Mouse (Mus musculus) CD8-positive naive resting alpha-beta T cell, adult 2 months (primary cell): Measurements from ENCODE around the gene Eif3k.

ENCODE experiments used
- DNase-seq, 2 experiments: peaks; one replicate each; pipeline ENCODE4 v3.0.0; 2022; ENCODE audit warnings: low read depth in 2 of 2, low spot score in 2 of 2

Eif3k gene

DNA sequence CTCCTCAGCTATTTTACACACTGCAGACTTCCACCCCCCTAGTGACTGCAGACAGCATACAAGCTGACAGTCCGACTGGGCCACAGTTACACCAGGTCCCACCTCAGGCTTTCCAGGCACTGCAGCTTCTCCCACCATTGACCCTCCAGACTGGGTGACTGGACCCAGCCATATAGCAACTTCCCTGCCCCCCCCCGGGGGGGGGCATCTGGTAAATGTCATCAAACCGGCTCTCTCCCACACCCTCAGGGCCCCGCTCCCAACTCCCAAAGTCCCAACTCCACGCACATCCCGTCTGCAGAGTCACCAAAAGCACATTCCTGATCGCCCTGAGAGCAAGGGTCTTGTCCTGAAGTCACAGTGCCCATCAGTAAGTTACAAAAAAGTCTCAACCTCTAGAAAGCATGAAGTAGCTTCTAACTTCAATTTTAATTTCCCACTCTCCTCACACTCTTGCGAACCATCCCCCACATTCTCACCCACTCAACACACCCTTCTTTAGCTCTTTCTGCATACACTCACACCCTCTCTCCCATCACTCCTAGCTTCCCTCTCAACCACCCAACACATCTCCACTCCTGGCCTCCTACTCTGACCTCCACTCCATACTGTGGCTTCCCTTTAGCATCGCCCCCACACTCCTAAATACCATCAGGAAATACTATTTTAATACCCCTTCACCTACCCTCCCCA is 21.2 kb downstream of the Eif3k start:
- no peak for DNase-seq

DNA sequence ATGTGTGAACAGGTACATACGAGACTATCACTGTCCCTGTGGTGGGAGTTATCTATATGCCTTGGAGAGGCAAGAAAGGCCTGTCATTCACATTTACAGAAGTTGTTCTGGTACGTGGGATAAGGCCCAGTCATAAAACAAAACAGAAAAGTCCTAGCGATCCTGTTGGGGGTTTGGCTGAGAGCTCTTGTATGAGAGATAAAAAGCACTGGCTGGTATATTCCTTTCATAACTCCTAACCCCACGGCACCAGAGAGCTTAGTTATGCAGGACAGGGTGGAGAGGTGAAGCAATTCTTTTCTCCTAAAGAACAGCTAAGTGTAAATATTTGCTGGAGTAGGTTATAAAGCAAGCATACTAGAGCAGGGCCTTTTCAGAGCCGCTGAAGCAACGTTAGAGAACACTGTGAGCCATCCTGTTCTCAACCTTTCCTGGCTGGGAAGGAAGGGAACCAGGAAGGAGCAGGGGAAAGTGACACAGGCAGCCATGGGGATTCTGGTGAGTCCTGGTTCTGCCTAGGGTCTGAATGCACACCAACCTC is 22.1 kb downstream of the Eif3k start:
- DNase-seq = no peak

DNA sequence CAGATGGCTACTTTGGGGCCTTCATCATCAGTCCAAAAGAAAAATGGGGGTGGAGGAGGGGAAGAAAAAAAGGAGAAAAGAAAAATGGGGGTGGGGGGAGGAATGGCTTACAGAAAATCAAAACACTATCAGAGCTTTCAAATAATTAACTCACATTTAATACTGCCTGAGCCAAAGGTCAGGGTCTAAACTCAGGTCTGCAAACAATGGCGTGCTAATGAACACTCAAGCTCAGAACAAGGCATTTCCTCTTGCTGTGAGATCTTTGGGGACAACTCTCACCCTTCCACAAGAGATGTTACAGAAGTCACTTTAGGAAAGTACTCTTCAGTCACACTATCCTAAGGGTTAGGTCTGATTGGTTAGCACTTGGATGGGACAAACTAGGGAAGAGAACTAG is 22.9 kb downstream of the Eif3k start:
- no peak for DNase-seq

DNA sequence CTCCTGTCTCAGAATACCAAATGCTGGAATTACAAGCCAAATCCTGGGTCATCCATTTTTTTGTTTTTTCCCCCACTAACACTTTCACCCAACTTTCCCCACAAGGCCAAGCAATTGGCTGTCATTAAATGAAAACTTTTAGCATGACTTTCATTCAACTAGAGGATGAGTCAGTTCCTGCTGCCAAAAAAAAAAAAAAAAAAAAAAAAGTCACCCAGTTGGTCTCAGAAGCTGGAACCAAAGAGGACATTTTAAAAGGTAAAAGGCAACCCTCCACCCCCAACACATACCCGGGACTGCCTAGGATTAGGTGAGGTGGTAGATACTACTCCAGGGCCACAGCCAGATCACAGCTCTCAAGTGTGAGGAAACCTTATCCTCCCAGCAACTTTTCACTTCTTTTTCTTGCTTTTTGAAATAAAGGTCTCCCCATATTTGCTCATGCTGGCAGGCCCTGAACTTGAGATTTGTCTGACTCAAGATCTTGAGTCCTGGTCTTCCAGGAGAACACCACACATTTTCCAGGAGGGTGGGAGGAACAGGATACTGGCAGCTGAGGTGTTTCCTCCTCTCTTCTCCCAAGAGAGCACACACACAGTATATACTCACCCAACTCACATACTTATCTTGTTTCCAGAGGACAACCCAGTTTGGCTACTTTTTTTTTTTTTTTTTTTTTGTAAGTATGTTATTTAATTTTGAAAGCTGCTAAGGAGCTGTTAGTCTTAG is 23.5 kb downstream of the Eif3k start:
- no peak for DNase-seq

DNA sequence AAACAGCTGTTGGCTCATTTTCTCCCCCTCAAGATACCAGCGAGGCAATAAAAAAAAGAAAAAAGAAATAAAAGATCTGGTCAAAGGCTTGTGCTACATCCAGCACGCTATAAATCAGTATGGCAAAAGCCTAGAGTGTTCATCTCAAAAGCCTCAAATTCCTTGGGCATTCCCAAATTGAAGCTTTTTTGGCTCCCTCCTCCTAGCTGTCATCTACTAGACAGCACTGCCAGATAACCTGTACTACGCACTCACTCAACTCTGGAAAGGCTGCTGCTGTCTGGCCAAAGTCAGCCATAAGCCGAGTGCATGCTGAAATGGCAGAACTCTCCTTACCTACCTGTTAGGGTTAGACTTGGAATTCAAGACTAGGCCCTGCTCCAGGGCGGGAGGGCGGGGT is 24.4 kb downstream of the Eif3k start:
- no peak for DNase-seq

DNA sequence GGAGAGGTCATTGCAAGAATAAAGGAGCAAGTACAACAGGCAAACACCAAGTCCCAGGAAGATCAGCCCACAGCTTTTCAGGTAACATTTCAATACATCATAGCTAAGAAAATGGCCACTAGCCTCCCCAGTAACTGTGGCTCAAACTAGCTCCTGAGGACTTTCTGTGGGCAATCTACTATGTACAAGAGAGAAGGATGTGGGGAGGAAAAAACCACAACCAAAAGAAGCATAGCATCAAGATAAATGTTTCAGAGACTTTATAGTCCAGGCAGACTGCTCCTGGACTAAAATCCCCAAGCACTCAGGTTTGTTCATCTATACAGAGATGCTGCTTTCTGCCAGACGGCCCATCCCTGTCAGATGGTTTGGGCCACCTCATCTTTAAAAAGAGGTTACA is 25.4 kb downstream of the Eif3k start:
- no peak for DNase-seq

DNA sequence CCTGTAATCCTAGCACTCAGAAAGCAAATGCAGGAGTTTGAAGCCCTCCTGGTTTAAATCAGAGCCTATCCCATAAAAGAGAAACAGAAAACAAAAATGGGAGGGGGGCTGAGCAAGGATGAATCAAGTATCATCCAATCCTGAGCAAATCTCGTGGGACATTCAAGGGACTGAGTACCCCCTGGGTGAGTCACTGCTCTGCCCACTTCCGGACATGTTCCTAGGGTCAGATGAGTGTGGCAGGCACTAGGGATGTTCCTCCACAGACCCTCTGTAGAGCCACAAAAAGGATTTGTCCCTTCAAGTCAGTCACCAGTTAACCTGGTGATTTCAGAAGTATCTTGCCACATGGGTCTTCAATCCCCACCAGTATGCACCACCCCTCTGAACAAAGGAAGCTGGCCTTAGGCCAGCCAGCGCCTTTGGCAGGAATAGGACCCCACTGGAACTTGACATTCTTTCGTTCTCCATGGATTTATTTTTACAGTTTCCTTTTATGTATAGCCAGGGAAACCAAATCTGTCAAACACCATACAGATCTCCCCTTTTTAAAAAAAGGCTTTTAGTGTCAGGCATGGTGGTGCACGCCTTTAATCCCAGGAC is 26.3 kb downstream of the Eif3k start:
- no peak for DNase-seq

DNA sequence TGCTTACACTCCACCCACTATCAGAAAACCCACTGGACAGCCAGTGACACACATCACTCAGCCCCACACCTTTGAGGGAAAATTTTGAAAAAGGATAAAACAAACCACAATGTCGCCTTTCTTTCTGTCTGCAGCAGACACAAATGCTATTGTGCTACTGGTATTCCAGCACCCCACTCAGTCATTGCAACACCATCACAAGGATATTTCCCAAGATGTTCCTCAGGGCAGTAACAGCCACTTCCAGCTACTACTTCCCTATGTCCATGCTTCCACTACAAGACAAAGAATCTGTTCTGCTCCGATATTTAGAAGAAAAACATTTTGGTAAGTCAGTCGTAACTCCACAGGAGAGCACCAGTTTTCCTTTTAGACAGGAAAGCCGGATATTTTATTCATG is 26.9 kb downstream of the Eif3k start:
- DNase-seq = no peak

DNA sequence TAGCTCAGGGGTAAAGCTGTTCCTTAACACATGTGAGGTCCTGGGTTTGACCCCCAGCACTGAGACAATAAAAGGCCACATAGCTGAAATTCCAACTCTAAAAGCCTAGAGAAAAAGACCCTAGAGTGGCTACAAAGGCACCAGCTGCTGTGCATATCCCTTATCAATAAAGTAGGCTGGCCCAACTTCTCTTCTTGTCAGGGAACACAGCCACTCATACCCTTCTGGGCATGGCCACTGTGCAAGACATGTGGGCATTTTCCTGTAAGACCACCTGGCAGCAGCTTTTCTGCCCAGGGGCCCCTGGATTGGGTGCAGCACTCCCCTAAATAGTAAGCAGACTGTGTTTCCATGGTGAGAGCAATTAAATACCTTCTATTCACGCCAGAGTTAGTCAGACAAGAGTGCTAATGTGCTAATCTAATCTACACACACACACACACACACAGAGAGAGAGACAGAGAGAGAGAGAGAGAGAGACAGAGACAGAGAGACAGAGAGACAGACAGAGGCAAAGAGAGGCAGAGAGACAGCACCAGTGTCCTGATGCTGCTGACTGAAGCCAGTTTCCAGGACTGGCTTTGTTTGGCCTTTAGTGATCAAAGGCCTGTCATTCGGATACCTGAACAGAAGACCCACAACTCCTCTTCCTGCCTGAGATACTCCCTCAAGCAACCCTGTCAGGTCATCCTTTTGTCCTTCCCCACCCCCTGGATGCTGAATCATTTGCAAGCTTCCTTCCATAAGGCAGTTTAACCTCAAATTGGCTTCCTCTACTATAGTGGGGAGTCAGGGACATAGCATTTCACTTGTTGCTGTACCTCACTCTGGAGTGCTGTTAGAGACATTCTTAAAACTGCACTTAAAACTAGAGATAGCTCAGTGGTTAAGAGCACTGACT is 27.9 kb downstream of the Eif3k start:
- no peak for DNase-seq

DNA sequence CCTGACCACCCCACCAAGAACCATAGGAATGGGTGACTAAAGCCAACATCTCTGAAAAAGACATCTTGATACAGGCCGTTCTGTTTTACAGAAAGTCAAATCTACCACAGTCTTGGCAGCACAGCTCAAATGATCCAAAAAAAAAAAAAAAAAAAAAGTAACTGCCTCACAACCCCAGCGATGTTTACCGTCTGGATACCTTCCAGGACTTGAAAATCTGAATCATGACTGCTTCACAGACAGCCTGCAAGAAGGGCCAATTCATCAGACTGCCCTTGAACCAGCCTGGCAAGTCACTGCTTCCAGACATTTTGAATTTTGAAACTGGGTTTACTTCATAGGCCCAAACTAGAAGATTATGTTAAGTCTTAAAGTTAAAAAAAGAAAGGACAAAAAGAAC is 28.9 kb downstream of the Eif3k start:
- no peak for DNase-seq

DNA sequence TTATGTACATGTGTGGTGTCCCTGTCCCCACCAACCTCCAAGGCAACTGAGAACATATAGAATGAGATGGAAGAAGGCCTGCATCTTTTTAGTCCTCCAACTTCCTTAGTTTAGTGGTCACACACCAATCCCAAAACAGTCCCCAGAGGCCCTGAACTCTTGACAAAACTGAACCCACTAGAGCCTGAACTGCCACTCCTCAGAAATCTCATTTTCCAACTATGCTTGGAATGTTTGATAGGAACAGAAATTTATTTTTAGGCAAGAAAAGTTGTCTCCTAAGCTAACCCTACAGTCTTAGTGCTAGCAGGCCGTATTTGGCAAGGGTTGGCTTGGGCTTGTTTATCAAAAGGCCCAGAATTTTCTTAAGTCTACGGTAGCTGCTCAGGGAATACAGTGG is 29.9 kb downstream of the Eif3k start:
- no peak for DNase-seq

DNA sequence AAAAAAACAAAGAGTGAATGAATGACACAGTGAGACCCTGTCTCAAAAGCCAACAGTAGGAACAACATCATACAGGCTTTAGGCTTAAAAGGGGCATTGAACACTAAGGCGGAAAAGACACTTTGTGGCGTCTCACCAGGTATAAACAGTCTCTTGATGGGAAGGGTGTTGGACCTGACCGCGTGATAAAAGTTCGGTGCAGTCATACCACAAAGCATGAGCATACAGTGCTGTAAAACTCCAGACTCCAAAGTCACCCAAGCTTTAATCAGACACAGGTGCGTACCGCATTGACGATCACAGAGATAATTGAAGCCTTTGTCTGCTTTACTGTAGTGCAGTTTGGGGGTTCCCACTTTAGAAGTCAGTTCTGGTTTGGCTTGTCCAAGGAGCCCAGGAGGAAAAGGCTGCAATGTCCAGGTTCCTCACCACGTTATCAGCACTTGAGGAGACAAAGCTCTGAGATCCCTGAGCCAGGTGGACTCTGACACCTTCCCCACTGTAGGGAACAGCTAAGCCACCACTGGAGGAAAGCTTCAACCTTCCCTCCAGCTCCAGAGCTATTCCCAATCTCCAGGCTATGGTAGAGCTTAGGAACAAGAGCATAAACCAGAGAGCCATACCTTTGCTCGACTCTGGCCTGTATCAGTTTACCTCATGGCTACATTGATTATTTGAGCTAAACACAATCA is 31.2 kb downstream of the Eif3k start:
- DNase-seq = no peak

DNA sequence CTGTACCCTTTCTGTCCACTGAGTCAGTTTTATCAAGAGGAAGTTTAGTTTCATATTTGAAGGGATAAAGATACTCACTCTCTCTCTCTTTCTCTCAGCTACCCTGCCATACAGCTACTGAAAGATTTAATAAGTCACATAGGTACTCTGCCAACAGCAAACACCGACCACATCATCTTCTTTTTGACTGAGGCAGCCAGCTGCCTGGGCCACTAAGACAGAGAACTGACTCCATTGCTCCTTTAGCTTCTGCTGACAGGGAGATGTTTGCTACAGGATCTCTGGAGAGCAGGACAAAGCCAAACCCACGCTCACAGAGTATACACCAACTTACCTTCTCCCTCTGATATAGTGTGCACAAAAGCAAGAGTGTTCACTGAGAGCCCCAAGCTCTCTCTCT is 32.4 kb downstream of the Eif3k start:
- DNase-seq = no peak

DNA sequence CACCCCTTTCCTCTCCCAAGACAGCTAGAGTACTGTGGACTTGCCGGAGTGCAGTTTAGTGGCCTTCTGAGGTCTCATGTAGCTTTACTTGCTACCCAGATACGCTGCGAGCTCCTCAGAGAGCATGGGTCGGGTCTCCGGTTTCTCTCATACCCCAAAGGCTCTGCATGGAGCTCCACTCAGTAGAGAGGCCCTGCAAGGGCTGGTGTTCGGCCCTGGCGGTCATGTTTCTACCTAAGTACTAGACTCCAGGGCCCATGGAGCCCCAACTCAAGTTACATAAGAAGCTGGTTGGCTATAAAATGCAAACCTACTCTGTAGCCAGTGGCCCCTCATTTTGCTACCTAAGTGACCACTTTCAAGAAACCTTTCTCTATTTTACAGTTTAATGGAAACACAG is 32.9 kb downstream of the Eif3k start:
- DNase-seq = no peak

DNA sequence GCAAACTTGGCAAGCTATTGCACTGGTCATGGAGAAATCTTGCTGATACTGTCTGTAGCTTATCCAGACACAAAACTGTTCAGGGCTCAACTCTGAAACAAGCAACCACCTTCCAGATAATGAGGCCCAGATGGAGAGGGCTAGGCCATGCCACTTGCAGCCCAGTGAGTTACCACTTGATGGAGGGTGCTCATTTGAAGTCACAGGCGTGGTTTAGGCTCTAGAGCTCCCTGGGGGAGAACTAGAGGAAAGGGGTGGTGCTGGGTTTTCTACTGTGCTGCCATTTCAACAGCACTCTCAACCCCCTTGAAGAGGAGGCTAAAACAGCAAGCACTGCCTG is 35.4 kb downstream of the Eif3k start:
- no peak for DNase-seq

DNA sequence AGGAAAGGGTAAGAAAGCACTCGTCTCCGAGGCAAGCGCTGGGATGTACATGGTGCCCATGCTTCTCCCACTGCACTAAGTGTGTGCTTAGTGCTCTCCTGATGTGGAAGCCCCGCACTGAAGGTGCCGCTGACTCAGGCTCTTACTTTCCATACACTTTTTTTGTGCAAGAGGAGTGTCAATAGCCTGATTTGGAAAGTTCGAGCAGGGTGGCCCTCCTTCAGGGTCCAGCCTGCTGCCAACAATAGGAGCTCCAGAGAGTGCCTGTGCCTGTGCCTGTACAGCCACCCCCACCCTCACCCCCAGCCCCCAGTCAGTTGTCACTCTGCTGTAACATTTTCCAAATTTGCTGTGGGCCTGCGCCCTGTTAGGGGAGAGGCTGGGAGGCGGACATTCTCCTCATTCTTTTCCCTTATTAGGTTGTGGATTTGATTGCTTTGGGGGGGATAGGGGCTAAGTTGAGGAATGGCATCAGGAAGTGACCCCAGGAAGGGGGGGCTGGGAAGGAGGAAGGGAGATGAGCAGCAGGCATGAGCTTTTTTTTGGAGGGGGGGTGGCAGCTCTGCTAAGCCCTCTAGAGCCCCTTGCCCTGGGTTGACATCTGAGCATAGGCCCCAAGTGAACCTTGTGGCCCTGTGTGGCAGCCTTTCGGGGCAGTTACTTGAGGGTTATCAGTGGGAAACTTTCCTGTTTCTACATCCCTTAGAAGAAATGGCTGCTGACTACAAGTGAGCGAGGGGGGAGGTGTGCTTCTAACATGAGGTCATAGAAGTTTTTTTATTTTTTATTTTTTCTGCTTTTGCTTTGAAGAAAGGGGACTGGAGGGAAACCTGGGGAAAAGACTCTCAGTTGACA is 36.0 kb downstream of the Eif3k start:
- no peak for DNase-seq

DNA sequence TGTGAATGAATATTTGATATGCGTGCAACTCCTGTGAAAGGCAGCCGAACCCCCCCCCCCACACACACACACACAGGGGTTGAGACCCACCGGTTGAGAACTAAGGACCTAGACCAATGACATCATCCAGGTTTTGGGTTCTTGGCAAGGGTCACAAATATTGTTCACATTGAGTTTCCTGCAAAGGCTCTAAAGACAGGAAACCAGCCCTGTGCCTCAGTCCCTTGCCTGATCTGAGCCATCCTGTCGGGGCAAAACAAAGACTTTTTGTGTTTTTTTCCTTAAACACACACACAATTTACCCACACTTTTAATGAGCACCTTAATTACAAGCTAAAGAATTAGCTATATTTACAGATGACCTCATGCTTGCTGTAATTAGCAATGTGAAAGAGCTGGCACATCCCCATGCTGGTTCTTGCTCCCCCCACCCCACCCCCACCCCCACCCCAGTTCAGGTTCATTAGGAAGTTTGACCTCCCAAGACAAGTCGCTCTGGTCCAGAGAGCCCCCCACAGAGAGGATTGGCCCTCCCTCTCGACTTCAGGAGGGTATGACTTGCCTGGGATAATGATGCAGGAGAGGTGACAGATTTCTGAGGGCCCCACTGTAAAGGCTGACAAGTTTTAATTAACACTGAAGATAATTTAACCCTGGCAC is 36.8 kb downstream of the Eif3k start:
- DNase-seq = no peak

DNA sequence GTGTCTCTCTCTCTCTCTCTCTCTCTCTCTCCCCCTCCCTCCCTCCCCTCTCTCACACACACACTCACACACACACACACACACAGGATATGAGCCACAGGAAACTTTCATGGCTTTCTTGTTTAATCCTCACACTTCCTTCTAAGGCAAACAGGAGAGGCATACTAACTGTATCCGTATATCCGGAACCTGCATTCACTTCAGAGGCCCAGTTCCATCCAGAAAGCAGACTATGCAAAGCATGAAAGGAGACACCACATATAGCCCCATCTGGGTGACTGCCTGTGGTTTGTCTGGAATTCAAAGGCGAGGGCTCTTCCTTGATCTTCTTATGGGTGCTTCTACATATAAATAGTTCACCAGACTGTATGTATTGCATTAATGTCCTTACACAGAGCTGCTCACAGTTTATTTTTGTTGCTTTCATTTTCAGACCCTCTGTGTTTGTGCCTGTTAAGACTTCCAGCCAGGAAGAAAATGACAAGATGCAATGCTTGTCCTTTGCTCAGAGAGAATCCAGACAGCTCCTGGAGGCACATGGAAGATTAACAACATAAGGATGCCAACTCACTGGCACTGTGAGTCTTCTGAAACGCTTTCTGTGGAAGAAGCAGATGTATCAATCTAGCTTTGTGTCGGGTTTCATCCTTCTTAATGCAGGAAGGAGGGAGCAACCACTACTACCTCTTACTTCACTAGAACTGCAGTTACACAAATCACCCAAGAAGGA is 38.0 kb downstream of the Eif3k start:
- no peak for DNase-seq

DNA sequence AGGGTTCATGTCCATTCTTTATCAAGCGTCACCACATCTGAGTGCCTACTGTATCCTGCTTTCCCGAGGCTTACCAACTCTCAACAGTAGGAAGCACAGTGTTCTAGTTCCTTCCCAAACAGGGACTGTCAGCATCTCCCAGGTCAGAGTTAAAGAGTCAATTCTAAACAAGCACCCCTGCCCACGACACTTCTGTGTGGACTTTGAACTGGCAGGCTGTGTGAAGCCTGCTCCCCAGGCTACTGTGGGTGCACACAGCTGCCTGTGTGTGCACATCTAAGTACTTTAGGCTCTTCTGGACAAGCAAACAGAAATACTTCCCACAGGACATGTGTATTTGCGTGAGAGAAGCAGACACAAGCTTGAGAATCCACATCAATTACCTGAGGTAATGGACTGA is 40.1 kb downstream of the Eif3k start:
- DNase-seq = no peak
